Mouse (Mus musculus) kidney, adult 2 months (tissue): ENCODE results near the gene Fa2h. TPM values are rescaled to one million over a fixed set of nuclear protein-coding genes. Genes with fewer than 3 reads are reported as not detected.
A peak's percentile ranks its signal among the peaks of the same experiment; 100 is the strongest.

Experiments
- DNase-seq: peaks from one replicate; pipeline ENCODE4 v3.0.0; 2021
- H3K27ac ChIP-seq: fragments of 200-500 bp; 2 replicates; pipeline ENCODE4 v1.5.1; 2012; ENCODE audit warnings: low read depth, low read length, control low read depth, inconsistent platforms; ENCODE audit not compliant: insufficient read depth
- H3K27me3 ChIP-seq: fragments of 200-500 bp; replicated peaks from 2 replicates; pipeline ENCODE4 v1.6.1; 2012; ENCODE audit warnings: mild to moderate bottlenecking, moderate library complexity, low read length, inconsistent platforms; ENCODE audit not compliant: control insufficient read depth, insufficient read depth
- H3K36me3 ChIP-seq: fragments of 200-500 bp; 2 replicates; pipeline ENCODE4 v1.6.1; 2012; ENCODE audit warnings: mild to moderate bottlenecking, moderate library complexity, low read length, inconsistent platforms; ENCODE audit not compliant: control insufficient read depth, insufficient read depth
- H3K4me1 ChIP-seq: fragments of 200-500 bp; 2 replicates; pipeline ENCODE4 v1.6.1; 2011; ENCODE audit warnings: low read length; ENCODE audit not compliant: control insufficient read depth, insufficient read depth
- H3K4me3 ChIP-seq: fragments of 200-500 bp; 2 replicates; pipeline ENCODE4 v1.5.1; 2011; ENCODE audit warnings: mild to moderate bottlenecking, low read depth, low read length, control low read depth; ENCODE audit not compliant: insufficient read depth
- CTCF ChIP-seq: fragments of 200-500 bp; conservative IDR thresholded peaks from 2 replicates; pipeline ENCODE4 v1.5.1; 2011; ENCODE audit warnings: low read depth, mild to moderate bottlenecking, control low read depth, low read length, moderate library complexity, mixed read lengths; ENCODE audit not compliant: insufficient read depth, insufficient read length
- POLR2A ChIP-seq: fragments of 200-500 bp; IDR thresholded peaks from one replicate; pipeline ENCODE4 v1.6.1; 2011; ENCODE audit warnings: low read depth, low read length, control low read depth
- WGBS: fragments of 180-500 bp; shearing (Covaris S2); methylation state at CpG from one replicate; pipeline ENCODE4 v1.1.7; 2018; 5-methylcytosine and 5-hydroxymethylcytosine counted together
- polyA plus RNA-seq: library from polyadenylated mRNA; depleted of rRNA; stranded (reverse); fragments of >200 nt; gene quantifications from 2 replicates; pipeline ENCODE4 v1.2.3, GENCODE M21; 2012; rRNA removed

The Fa2h gene
- polyA plus RNA-seq, 1 experiment: 15.3 TPM

DNA sequence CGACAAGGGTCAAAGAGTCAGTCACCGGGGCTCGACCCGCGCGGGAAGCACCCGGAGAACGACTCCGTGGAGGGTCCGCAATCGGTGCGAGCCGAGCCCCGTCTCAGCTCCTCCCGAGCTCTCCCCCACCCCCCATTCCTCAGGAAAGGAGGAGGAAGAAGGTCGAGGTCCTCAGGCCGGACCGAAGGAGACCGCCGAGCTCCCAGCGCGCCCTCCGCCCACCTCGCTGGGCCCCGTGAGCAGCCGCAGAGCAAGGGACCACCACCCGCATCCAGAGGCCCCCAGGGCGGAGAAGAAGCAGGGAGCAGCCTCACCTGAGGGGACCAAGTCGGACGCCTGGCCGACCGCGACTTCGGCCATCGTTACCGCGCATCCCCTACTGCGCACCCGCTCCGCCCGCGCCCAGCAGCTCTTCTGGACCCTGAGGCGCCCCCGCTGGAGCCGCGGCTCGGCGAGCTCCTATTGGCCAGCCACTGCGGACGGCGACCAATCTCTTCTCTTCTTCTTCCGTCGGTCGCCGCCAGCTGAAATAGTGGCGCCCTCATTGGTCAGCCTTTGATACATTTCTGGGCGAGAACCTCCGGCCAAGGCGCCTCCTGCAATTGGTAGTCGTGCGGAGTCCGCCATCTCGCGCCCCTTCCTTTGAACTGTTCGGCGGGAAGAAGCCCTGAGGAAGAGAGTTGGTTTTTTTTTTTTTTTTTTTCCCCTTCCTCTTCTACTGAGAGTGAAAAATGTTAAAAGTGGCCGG is 93.6 kb downstream of the Fa2h start, which contains the start of gene Rfwd3:
Gene Rfwd3 (minus strand): TSS at position 402 of the 748 bp plus-strand sequence.
- under 1% methylated on average over 67 of the region's 67 CpGs for WGBS
- Histone ChIP-seq H3K36me3 (no peaks in the 10 kb centered on the region; the same call in 1 of the 2 replicates), H3K4me1 (0 out of 2 replicates have a peak, but pooled peaks cover 2% of the 10 kb centered on the region), H3K27me3 (no peaks in the 10 kb centered on the region), H3K27ac (peak within 1 kb of the TSS; percentile 65), H3K4me3 (peak within 1 kb of the TSS; percentile 81)
- TF ChIP-seq POLR2A (peak; percentile 60), CTCF (no peak)
- DNase-seq: peak; percentile 99

- no peak for TF ChIP-seq CTCF
- TF ChIP-seq POLR2A: no peak
- Histone ChIP-seq H3K4me3 (peak overlapping the region; percentile 81), H3K36me3 (no peaks in the 10 kb centered on the region; the same call in 1 of the 2 replicates), H3K27me3 (no peaks in the 10 kb centered on the region), H3K4me1 (0 out of 2 replicates have a peak, but pooled peaks cover 3% of the 10 kb centered on the region), H3K27ac (peak overlapping the region; percentile 65; the same call in 1 of the 2 replicates)
- under 1% methylated on average over 28 of the region's 28 CpGs for WGBS
- DNase-seq: peak; percentile 54
Observed at GRCm38 (mm10) chr8:111299363-111299820, 94.2 kb downstream of the Fa2h start.

GRCm38 (mm10) chr8:111298011-111298410 is 95.6 kb downstream of the Fa2h start:
- 78% methylated on average over 1 of the region's 1 CpGs for WGBS
- H3K36me3 ChIP-seq: peaks cover 5% of the 10 kb centered on the region; the same call in 1 of the 2 replicates
- H3K4me1 ChIP-seq: 0 out of 2 replicates have a peak, but pooled peaks cover 3% of the 10 kb centered on the region
- no peak overlapping the region for H3K4me3 ChIP-seq
- DNase-seq: no peak
- H3K27me3 ChIP-seq: no peaks in the 10 kb centered on the region
- no peak overlapping the region for H3K27ac ChIP-seq
- no peak for TF ChIP-seq POLR2A
- TF ChIP-seq CTCF: no peak

Other genes starting within 250 kb of the Fa2h start
- gene Glg1, start 134.6 kb downstream of the Fa2h start, polyA plus RNA-seq: 40.8 and 44.5 TPM in 2 replicates
- 11.3 and 11.6 TPM in 2 replicates for gene Rfwd3, start 93.6 kb downstream of the Fa2h start, polyA plus RNA-seq
- 0.73 and 1.5 TPM in 2 replicates for gene Mlkl, start 55.6 kb downstream of the Fa2h start, polyA plus RNA-seq
- gene Wdr59, start 128.3 kb upstream of the Fa2h start, polyA plus RNA-seq: 6.9 and 7.4 TPM in 2 replicates
- gene Znrf1, start 142.3 kb upstream of the Fa2h start, polyA plus RNA-seq: 38.5 and 39.7 TPM in 2 replicates
- 336 and 441 TPM in 2 replicates for gene Ldhd, start 236.6 kb upstream of the Fa2h start, polyA plus RNA-seq
- 6.6 and 7.5 TPM in 2 replicates for gene Zfp1, start 249.6 kb upstream of the Fa2h start, polyA plus RNA-seq